Mouse (Mus musculus) heart, embryonic 15.5 days (tissue): ENCODE data around the gene Dnmt1. TPM values are rescaled to one million over a fixed set of nuclear protein-coding genes. Genes with fewer than 3 reads are reported as not detected.

Experiments
- ATAC-seq: fragments of 200-750 bp; cut with Nextera tagmentation; replicated peaks from 2 replicates; pipeline ENCODE4 v1.8.0; 2017; ENCODE audit warnings: low read depth, moderate TSS enrichment; ENCODE audit not compliant: insufficient number of reproducible peaks, insufficient read depth, low FRiP score
- H3K27ac ChIP-seq: fragments of 300-500 bp; sonication (generic); 2 replicates; pipeline ENCODE4 v1.5.1; 2015; ENCODE audit warnings: mild to moderate bottlenecking, inconsistent platforms
- H3K27me3 ChIP-seq: fragments of 300-500 bp; sonication (generic); 2 replicates; pipeline ENCODE4 v1.6.1; 2015; ENCODE audit warnings: inconsistent platforms
- H3K36me3 ChIP-seq: fragments of 300-500 bp; sonication (generic); 2 replicates; pipeline ENCODE4 v1.6.1; 2015; ENCODE audit warnings: mild to moderate bottlenecking, inconsistent platforms
- H3K4me1 ChIP-seq: fragments of 300-500 bp; sonication (generic); replicated peaks from 2 replicates; pipeline ENCODE4 v1.6.1; 2015; ENCODE audit warnings: inconsistent platforms
- H3K4me2 ChIP-seq: fragments of 300-500 bp; sonication (generic); 2 replicates; pipeline ENCODE4 v1.6.1; 2015; ENCODE audit warnings: inconsistent platforms, mild to moderate bottlenecking, moderate library complexity
- H3K4me3 ChIP-seq: fragments of 300-500 bp; sonication (generic); 2 replicates; pipeline ENCODE4 v1.5.1; 2015; ENCODE audit warnings: mild to moderate bottlenecking, inconsistent platforms
- H3K9ac ChIP-seq: fragments of 300-500 bp; sonication (generic); 2 replicates; pipeline ENCODE4 v1.6.1; 2015; ENCODE audit warnings: mild to moderate bottlenecking, inconsistent platforms
- H3K9me3 ChIP-seq: fragments of 300-500 bp; sonication (generic); replicated peaks from 2 replicates; pipeline ENCODE4 v1.6.1; 2016; ENCODE audit warnings: inconsistent platforms
- WGBS: fragments of 180-500 bp; shearing (Covaris S2); methylation state at CpG from one replicate; pipeline ENCODE4 v1.1.7; 2015; ENCODE audit warnings: mixed read lengths; 5-methylcytosine and 5-hydroxymethylcytosine counted together
- polyA plus RNA-seq: library from polyadenylated mRNA; unstranded; fragments of >200 nt; fragmentation: Nextera tagmentation; extraction: Ambion mirVana; gene quantifications from 2 replicates; pipeline ENCODE4 v1.2.1, GENCODE M21; 2015

The Dnmt1 gene
- polyA plus RNA-seq, 1 experiment from 2014 or later, result 41.7 TPM

DNA sequence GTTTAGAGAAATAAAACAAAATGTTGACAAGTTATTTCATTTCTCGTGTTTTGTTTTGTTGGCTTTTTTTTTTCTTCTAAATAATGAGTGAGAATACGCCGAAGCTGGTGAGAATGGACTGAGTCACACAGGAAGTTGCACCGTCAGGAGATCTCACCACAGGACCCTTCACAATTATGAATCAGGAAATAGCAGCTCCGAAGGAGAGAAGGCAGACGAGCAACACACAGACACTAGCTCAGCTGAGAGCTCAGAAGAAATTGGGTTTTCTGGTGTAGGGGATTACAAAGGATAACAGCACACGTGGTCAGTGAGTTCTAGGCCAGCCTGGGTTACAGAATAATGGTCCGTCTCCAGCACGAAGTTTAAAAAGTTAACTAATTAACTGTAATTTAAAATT is 1.9 kb upstream of the Dnmt1 start:
- Histone ChIP-seq H3K9ac (no peak overlapping the region), H3K4me2 (no peak overlapping the region), H3K36me3 (peaks cover 11% of the 10 kb centered on the region), H3K27me3 (no peaks in the 10 kb centered on the region), H3K9me3 (no peaks in the 10 kb centered on the region), H3K4me1 (no peaks in the 10 kb centered on the region), H3K27ac (no peak overlapping the region), H3K4me3 (no peak overlapping the region)
- no peak for ATAC-seq
- WGBS, result 57% methylated on average over 9 of the region's 9 CpGs

DNA sequence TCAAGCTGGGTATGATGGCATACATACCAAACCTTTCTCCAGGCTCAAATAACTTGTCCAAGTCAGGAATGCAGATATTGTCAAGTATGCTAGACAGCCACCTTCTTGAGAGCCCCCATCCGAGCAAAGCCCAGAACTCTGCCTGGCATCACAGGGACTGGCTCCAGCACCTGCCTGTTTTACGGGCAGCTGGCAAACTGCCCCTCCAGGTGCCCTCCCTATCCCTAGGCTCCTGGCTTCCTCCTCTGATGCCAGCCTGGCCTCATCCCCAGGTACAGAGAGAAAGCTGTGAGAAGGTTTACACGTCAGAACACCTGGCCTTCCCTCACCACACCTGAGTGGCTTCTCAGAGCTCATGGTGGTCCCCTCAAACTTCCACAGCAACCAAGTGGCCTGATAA is 2.7 kb downstream of the Dnmt1 start:
- H3K27ac ChIP-seq, result no peak overlapping the region
- H3K36me3 ChIP-seq, result no peaks in the 10 kb centered on the region
- H3K4me3 ChIP-seq, result no peak overlapping the region
- peaks cover 6% of the 10 kb centered on the region for H3K4me1 ChIP-seq
- no peak for ATAC-seq
- H3K4me2 ChIP-seq, result no peak overlapping the region
- H3K9me3 ChIP-seq, result no peaks in the 10 kb centered on the region
- H3K27me3 ChIP-seq, result no peaks in the 10 kb centered on the region
- 62% methylated on average over 3 of the region's 3 CpGs for WGBS
- H3K9ac ChIP-seq, result no peak overlapping the region

DNA sequence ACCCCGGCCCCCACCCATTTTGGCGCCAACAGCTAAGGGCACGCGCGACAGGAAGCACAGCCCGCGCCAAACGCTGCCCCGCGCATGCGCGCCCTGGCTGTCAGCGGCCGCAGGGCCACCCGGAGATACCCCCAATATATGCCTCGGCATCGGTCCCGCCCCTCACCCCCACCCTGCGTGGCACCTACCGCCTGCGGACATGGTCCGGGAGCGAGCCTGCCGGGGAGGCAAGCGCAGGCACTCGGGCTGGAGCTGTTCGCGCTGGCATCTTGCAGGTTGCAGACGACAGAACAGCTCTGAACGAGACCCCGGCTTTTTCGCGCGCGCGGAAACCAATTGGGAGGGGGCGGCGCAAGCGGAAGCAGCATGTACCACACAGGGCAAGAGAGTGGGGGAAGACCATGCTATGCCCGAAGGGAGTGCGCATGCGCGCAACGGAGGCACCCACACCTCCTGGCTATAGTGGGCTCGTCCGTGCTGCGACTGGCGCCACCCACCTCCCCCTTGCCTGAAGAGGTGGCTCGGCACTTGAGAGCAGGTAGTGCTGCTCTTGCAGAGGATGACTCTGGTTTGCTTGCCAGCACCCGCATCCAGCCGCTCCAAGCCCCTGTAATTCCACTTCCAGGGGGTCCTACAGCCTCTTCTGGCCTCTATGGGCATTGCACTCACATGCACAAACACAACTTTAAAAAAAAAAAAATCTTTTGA is 7.0 kb downstream of the Dnmt1 start:
- Histone ChIP-seq H3K9me3 (no peaks in the 10 kb centered on the region), H3K4me1 (peaks cover 18% of the 10 kb centered on the region), H3K9ac (peak overlapping the region; percentile 91), H3K4me3 (peak overlapping the region; percentile 95), H3K36me3 (no peaks in the 10 kb centered on the region), H3K27ac (peak overlapping the region; percentile 94), H3K27me3 (no peaks in the 10 kb centered on the region), H3K4me2 (peak overlapping the region; percentile 84)
- peak; percentile 93 for ATAC-seq
- WGBS, result under 1% methylated on average over 51 of the region's 51 CpGs

DNA sequence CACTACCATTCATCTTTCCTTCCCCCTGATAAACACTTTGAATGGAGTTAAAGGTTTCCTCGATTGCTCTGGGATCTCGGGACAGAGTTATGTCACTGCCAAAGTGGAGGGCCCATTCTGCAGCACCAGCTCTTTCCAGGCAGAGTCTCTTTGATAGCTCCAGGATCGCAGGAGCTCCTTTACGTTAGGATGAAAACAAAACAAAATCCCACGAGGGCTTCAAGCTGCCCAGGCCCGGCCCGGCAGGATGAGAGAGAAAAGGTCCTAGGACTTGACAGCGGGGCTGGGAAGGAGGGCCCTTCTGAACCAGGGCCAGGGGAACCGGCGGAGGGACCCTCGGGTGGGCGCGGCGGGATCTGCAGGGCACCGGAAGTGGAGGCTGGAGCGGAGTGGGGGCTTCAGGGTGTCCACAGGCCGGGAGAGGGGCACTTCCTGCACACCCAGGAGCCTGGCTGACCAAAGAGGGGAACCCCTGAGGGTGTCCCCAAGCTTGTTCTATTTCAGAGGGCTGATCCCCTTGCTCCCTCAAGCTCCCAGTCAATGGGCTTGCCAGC is 7.6 kb downstream of the Dnmt1 start:
- Histone ChIP-seq H3K4me1 (peaks cover 18% of the 10 kb centered on the region), H3K36me3 (no peaks in the 10 kb centered on the region), H3K27me3 (no peaks in the 10 kb centered on the region), H3K4me3 (peak overlapping the region; percentile 95), H3K27ac (peak overlapping the region; percentile 94), H3K9ac (peak overlapping the region; percentile 91), H3K9me3 (no peaks in the 10 kb centered on the region), H3K4me2 (peak overlapping the region; percentile 84)
- no peak; the same call in 1 of the 2 replicates for ATAC-seq
- under 1% methylated on average over 17 of the region's 17 CpGs for WGBS

DNA sequence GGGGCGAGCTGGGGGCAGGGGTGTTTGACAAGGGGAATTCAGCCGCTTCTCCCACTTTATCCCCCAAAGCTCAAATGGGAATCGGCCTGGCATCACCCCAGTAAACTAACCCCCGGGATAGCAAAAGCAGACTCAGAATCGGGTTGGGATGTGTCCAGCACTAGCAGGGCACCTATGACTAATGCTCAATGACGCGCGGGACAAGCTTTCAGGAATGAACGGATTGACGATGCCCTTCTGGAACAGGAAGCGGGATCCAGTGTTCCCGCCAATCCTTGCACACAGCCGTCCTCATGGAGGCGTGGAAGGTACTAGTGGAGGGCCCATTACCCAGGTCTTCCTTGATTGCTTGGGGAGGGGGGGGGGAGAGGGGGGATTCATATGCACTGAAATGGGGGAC is 8.2 kb downstream of the Dnmt1 start:
- ATAC-seq, result no peak
- peak overlapping the region; percentile 95 for H3K4me3 ChIP-seq
- H3K9ac ChIP-seq, result peak overlapping the region; percentile 91
- no peaks in the 10 kb centered on the region for H3K27me3 ChIP-seq
- H3K27ac ChIP-seq, result peak overlapping the region; percentile 94
- no peaks in the 10 kb centered on the region for H3K36me3 ChIP-seq
- WGBS, result 9% methylated on average over 14 of the region's 14 CpGs
- peak overlapping the region; percentile 84 for H3K4me2 ChIP-seq
- peaks cover 21% of the 10 kb centered on the region for H3K4me1 ChIP-seq
- no peaks in the 10 kb centered on the region for H3K9me3 ChIP-seq

DNA sequence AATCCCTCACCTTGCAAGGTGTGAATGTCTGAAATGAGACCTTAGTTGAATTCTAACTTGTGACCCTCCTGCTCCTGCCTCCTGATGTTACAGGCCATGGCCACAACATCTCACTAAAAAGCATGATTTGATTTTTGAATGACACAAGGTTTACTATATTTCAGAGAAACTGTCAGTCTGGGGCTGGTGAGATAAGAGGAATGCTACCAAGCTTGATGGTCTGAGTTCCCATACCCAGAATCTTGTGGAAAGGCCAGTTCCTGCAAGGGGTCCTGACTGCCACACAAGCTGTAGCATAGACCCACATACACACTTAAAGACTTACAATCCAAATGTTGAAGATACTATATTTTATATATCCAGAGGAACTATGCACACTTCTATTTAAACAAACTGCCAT is 9.3 kb downstream of the Dnmt1 start:
- H3K4me3 ChIP-seq, result peak overlapping the region; percentile 95; the same call in 1 of the 2 replicates
- H3K27ac ChIP-seq, result no peak overlapping the region
- no peaks in the 10 kb centered on the region for H3K36me3 ChIP-seq
- ATAC-seq, result no peak
- H3K9me3 ChIP-seq, result no peaks in the 10 kb centered on the region
- H3K9ac ChIP-seq, result no peak overlapping the region
- H3K4me2 ChIP-seq, result peak overlapping the region; percentile 84; the same call in 1 of the 2 replicates
- H3K4me1 ChIP-seq, result peaks cover 23% of the 10 kb centered on the region
- no peaks in the 10 kb centered on the region for H3K27me3 ChIP-seq

DNA sequence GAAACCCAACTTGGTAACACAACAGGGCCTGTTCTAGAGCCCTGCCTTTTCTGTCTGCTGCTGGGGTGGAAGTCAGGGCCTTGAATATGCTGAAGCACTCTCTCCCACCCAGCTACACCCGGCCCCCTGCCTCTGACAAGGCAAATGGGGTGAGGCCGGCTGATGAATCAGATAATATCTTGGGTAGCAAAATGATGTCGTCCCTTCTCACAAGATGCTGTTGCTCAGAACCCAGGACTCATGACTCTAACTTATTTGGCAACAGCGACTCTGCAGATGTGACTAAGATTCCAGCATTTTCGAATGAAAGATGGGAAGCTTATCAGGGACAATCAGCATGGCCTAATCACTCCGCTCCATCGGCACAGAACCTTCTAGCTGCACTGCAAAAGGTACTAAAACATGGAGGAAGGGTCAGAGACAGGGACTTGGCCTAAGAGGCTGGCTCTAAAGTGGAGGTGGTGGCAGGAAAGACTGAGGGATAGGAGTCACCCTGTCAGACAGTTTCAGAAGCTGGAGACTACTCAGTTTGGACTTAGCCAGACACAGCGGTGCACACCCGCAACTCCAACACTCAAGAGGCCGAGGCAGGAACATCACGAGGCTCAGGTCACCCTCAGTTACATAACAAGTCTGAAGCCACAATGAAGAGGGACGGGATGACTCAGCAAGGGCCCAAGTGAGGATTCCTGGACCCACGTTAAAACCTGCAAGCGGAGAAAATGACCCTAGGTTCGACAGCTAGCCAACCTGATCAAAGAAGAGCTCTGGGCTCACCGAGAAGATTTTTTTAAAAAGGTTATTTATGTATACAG is 13.4 kb downstream of the Dnmt1 start:
- Histone ChIP-seq H3K27ac (no peak overlapping the region), H3K27me3 (no peaks in the 10 kb centered on the region), H3K4me1 (peaks cover 19% of the 10 kb centered on the region), H3K9ac (no peak overlapping the region), H3K36me3 (peaks cover 4% of the 10 kb centered on the region), H3K4me3 (no peak overlapping the region), H3K9me3 (no peaks in the 10 kb centered on the region), H3K4me2 (no peak overlapping the region)
- 69% methylated on average over 16 of the region's 16 CpGs for WGBS
- no peak for ATAC-seq

DNA sequence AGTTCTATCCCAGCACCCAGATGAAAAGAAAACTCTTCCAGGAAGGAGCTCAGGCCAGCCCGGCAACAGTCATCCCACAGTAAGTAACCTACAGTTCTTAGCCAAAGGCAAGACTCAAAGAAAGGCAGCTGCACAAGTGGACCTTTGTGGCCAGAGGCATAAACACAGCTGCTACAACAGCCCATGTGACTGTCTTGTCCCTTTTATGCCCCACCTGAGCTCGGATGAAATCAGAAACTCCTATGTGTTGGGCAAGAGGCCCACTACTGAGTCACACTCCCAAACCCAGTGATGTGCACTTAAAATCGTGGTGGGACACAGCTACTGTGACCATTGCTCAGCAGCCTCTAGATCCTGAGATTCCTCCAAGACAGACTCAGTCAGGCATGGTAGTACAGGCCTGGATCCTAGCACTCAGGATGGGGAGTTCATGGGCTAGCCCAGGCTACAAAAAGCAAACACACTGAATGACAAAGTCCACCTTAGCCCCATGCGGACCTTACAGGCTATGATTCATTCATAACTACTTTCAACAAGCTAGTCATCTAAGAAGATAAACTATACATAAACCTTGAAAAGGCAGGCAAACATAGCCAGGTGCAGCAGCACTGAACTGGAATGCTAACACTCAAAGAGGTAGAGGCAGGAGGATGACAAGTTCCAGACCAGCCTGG is 14.9 kb downstream of the Dnmt1 start:
- 71% methylated on average over 4 of the region's 4 CpGs for WGBS
- H3K4me3 ChIP-seq, result no peak overlapping the region
- no peaks in the 10 kb centered on the region for H3K9me3 ChIP-seq
- H3K27ac ChIP-seq, result no peak overlapping the region
- no peaks in the 10 kb centered on the region for H3K27me3 ChIP-seq
- H3K36me3 ChIP-seq, result peaks cover 19% of the 10 kb centered on the region
- H3K4me2 ChIP-seq, result no peak overlapping the region
- no peak for ATAC-seq
- no peak overlapping the region for H3K9ac ChIP-seq
- H3K4me1 ChIP-seq, result peaks cover 12% of the 10 kb centered on the region; the same call in 1 of the 2 replicates

DNA sequence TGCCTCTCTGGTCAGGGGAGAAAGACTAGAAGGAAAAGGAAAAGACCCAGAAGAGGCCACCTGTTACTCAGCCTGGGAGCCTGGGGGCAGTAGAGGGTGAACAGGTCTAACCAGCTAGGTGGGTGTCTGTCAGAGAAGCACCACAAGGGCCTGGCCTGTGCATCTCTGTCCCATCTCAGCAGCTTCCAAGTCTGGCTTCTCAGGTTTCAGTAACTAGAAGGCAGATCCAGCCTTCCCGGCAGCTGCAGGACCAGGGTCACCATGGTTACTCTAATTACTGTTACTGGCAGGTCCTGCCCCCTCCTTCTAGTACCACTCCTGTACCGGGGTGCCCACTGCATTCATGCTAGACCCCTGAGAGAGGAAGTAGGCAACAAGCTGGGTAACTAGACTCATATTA is 15.8 kb downstream of the Dnmt1 start:
- H3K9ac ChIP-seq, result no peak overlapping the region

DNA sequence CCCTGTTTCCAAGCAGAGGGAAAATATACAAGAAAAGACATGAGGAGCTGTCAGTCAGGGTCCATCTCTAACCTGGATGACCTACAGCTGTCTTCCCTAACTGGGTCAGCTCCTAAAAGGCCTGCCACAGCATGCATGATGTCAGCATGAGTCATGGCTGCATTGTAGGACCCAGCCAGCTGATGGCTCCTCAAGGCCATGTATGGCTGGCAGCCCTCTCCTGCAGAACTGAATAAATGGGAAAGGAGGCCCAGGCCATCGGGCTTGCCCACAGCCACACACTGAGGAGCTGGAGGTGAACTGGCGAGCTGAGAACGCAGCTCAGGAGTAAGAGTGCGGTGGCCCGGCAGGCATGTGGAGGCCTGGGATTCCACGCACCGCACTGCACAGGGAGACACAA is 16.3 kb downstream of the Dnmt1 start:
- Histone ChIP-seq H3K27me3 (no peaks in the 10 kb centered on the region), H3K9ac (no peak overlapping the region), H3K4me2 (no peak overlapping the region), H3K36me3 (peaks cover 32% of the 10 kb centered on the region), H3K27ac (0 out of 2 replicates have a peak overlapping the region, but pooled peaks have one; percentile 3), H3K4me3 (no peak overlapping the region), H3K4me1 (peaks cover 12% of the 10 kb centered on the region; the same call in 1 of the 2 replicates), H3K9me3 (no peaks in the 10 kb centered on the region)
- ATAC-seq, result no peak
- 85% methylated on average over 7 of the region's 7 CpGs for WGBS

More for the DNA sequence above, 15.8 kb downstream of the Dnmt1 start:
- Histone ChIP-seq H3K4me2 (no peak overlapping the region), H3K4me1 (peaks cover 12% of the 10 kb centered on the region; the same call in 1 of the 2 replicates), H3K9me3 (no peaks in the 10 kb centered on the region), H3K4me3 (no peak overlapping the region), H3K27ac (no peak overlapping the region), H3K36me3 (peaks cover 28% of the 10 kb centered on the region), H3K27me3 (no peaks in the 10 kb centered on the region)
- 28% methylated on average over 2 of the region's 2 CpGs for WGBS
- ATAC-seq, result no peak

DNA sequence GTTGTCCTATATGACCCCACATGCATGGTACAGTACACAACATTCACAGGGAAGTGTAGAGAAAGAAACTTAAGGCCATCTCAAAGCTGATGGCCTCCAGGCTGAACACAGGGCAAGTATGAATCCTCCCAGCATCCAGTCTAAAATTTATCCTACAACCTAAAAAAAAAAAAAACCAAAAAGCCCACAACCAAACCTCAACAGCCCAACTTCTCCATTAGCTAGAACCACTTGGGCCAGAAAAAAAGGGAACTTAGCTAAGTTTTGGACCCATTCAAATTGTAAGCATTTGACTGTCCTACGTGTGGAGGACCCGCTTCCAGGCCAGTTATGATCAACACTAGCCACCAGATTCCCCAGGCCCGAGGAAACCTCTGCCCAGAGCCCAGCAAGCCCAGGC is 36.4 kb downstream of the Dnmt1 start:
- Histone ChIP-seq H3K9ac (no peak overlapping the region), H3K4me1 (no peaks in the 10 kb centered on the region), H3K4me3 (no peak overlapping the region), H3K36me3 (peaks cover 91% of the 10 kb centered on the region), H3K27me3 (no peaks in the 10 kb centered on the region), H3K9me3 (no peaks in the 10 kb centered on the region), H3K4me2 (no peak overlapping the region), H3K27ac (no peak overlapping the region)
- no peak for ATAC-seq
- WGBS, result 81% methylated on average over 3 of the region's 3 CpGs
